Mouse (Mus musculus) left cerebral cortex, postnatal 10 days (tissue): ENCODE measurements around the gene Vgll3. TPM values are rescaled to one million over a fixed set of nuclear protein-coding genes. Genes with fewer than 3 reads are reported as not detected.

Experiments used
- DNase-seq, 2 experiments: peaks; one replicate each; pipeline ENCODE4 v3.0.0; 2021 to 2022; ENCODE audit warnings: low spot score in 2 of 2, mixed read lengths in 1 of 2; ENCODE audit errors: extremely low spot score in 1 of 2
- intact Hi-C: fragments of 180-260 bp; cut with DNase I; formaldehyde crosslinking; loops from one replicate; pipeline ENCODE4 v1.15.1; 2025
- total RNA-seq, 2 experiments: library from RNA; stranded (reverse); gene quantifications; 2 replicates each; pipeline ENCODE4 v1.2.3; 2021

Vgll3 gene
- total RNA-seq: 1 to 10 TPM; 1.7 to 2.2 TPM

GRCm38 (mm10) chr16:65814918-65815881, at the start of gene Vgll3:
Gene Vgll3 (plus strand): TSS chr16:65815257.
- DNase-seq: peak; percentile 5 to 60
- intact Hi-C loops: no loop called here

- DNase-seq: no peak
Observed at GRCm38 (mm10) chr16:65765976-65766375, 49.1 kb upstream of the Vgll3 start.

GRCm38 (mm10) chr16:65785959-65786358, 29.1 kb upstream of the Vgll3 start:
- intact Hi-C loops: loop anchor here (5.0 kb wide), 1 partner anchor 226 kb away; no protein-coding TSS in a partner anchor
- no peak for DNase-seq

More at GRCm38 (mm10) chr16:65765976-65766375, 49.1 kb upstream of the Vgll3 start:
- intact Hi-C loops: no loop called here

- no peak for DNase-seq
- intact Hi-C loops: no loop called here
Observed at GRCm38 (mm10) chr16:65816059-65816458, 1.0 kb downstream of the Vgll3 start.

GRCm38 (mm10) chr16:65818779-65819178, 3.7 kb downstream of the Vgll3 start:
- intact Hi-C loops: no loop called here
- no peak for DNase-seq

- DNase-seq: no peak
- intact Hi-C loops: no loop called here
Observed at GRCm38 (mm10) chr16:65820803-65821202, 5.7 kb downstream of the Vgll3 start.

GRCm38 (mm10) chr16:65823721-65824120, 8.7 kb downstream of the Vgll3 start:
- DNase-seq: no peak
- intact Hi-C loops: no loop called here

- intact Hi-C loops: no loop called here
- DNase-seq: no peak
Observed at GRCm38 (mm10) chr16:65828141-65828565, 13.1 kb downstream of the Vgll3 start.

- intact Hi-C loops: no loop called here
- DNase-seq: no peak
Observed at GRCm38 (mm10) chr16:65829096-65829495, 14.0 kb downstream of the Vgll3 start.

- no peak for DNase-seq
- intact Hi-C loops: no loop called here
Observed at GRCm38 (mm10) chr16:65834721-65835120, 19.7 kb downstream of the Vgll3 start.

GRCm38 (mm10) chr16:65850126-65850525, 35.1 kb downstream of the Vgll3 start:
- intact Hi-C loops: no loop called here
- DNase-seq: no peak

GRCm38 (mm10) chr16:65864471-65864870, 49.4 kb downstream of the Vgll3 start:
- intact Hi-C loops: no loop called here
- no peak for DNase-seq

- DNase-seq: no peak
- intact Hi-C loops: no loop called here
Observed at GRCm38 (mm10) chr16:65867927-65868326, 52.9 kb downstream of the Vgll3 start.

GRCm38 (mm10) chr16:65868933-65869332, 53.9 kb downstream of the Vgll3 start:
- no peak for DNase-seq
- intact Hi-C loops: no loop called here

- intact Hi-C loops: no loop called here
- DNase-seq: no peak
Observed at GRCm38 (mm10) chr16:65888940-65889339, 73.9 kb downstream of the Vgll3 start.
